Mouse (Mus musculus): ENCODE results near the gene Mrvi1. TPM values are rescaled to one million over a fixed set of nuclear protein-coding genes. Genes with fewer than 3 reads are reported as not detected.
A peak's percentile ranks its signal among the peaks of the same experiment; 100 is the strongest.

Mrvi1 gene
- polyA plus RNA-seq, 1 experiment: 6.4 TPM

- Histone ChIP-seq H3K4me3 (ENCODE audit: insufficient read depth, low read length) (no peak overlapping the region), H3K27ac (ENCODE audit: insufficient read depth, low read length) (0 out of 2 replicates have a peak overlapping the region, but pooled peaks have one; percentile 11), H3K4me1 (ENCODE audit: control insufficient read depth, insufficient read depth, low read length) (peaks cover 8% of the 10 kb centered on the region)
- TF ChIP-seq CTCF (IDR thresholded peaks at IDR 0.05; ENCODE audit: borderline replicate concordance, insufficient read depth, low read length) (no peak), POLR2A (IDR thresholded peaks at IDR 0.05; ENCODE audit: low read depth, low read length) (no peak)
Measured at GRCm38 (mm10) chr7:110823593-110823992, 158.7 kb downstream of the Mrvi1 start.

- TF ChIP-seq POLR2A (IDR thresholded peaks at IDR 0.05; ENCODE audit: low read depth, low read length) (no peak), CTCF (IDR thresholded peaks at IDR 0.05; ENCODE audit: borderline replicate concordance, insufficient read depth, low read length) (no peak)
- Histone ChIP-seq H3K4me3 (ENCODE audit: insufficient read depth, low read length) (no peak overlapping the region), H3K4me1 (ENCODE audit: control insufficient read depth, insufficient read depth, low read length) (peaks cover 8% of the 10 kb centered on the region), H3K27ac (ENCODE audit: insufficient read depth, low read length) (no peak overlapping the region)
Measured at GRCm38 (mm10) chr7:110823076-110823475, 159.2 kb downstream of the Mrvi1 start.

GRCm38 (mm10) chr7:110822055-110822454 is 160.2 kb downstream of the Mrvi1 start:
- no peak overlapping the region for H3K4me3 ChIP-seq (ENCODE audit: insufficient read depth, low read length)
- H3K27ac ChIP-seq (ENCODE audit: insufficient read depth, low read length): no peak overlapping the region
- no peak for TF ChIP-seq CTCF (IDR thresholded peaks at IDR 0.05; ENCODE audit: borderline replicate concordance, insufficient read depth, low read length)
- H3K4me1 ChIP-seq (ENCODE audit: control insufficient read depth, insufficient read depth, low read length): peaks cover 8% of the 10 kb centered on the region

DNA sequence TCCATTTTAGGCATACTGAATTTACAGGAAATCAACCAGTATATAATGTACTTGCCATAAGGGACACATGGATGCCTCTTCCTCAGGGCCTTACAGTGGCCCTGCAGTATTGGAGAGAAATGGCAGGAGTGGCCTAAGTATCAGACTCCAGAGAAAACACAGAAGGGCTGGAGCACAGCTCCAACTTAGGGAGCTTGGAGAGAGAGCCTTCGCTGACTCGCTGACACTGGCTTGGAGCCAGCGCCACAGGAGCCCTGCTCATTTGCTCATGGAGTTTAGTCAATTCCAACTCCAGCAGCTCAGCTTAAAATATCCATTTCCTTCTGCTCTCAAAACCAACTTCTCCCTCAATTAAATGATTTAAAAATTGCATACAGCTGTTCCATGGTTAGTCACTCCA is 160.6 kb downstream of the Mrvi1 start:
- Histone ChIP-seq H3K27ac (ENCODE audit: insufficient read depth, low read length) (peak overlapping the region; percentile 6; the same call in 1 of the 2 replicates), H3K4me3 (ENCODE audit: insufficient read depth, low read length) (no peak overlapping the region), H3K4me1 (ENCODE audit: control insufficient read depth, insufficient read depth, low read length) (peaks cover 8% of the 10 kb centered on the region)
- TF ChIP-seq CTCF (IDR thresholded peaks at IDR 0.05; ENCODE audit: borderline replicate concordance, insufficient read depth, low read length) (no peak), POLR2A (IDR thresholded peaks at IDR 0.05; ENCODE audit: low read depth, low read length) (no peak)

DNA sequence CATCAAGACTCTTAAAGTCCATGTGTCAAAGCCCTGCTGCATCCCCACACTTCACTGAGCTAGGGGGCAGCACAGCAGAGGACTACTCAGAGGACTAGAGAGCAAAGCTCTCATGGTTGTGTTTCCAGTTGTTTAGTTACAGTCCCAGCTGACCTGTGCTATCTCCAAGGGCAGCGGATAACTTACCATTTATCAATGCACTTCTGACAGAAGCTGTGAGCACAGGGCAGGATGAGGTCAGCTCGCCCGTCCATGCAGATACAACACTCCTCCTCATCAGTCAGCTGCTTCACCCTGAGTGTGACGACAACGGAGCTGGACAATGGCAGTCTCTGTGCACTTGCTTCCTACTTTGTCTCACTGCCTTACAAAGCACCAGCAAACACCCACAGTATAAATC is 161.2 kb downstream of the Mrvi1 start:
- H3K4me1 ChIP-seq (ENCODE audit: control insufficient read depth, insufficient read depth, low read length): peaks cover 8% of the 10 kb centered on the region
- peak overlapping the region; percentile 6; the same call in 1 of the 2 replicates for H3K27ac ChIP-seq (ENCODE audit: insufficient read depth, low read length)
- H3K4me3 ChIP-seq (ENCODE audit: insufficient read depth, low read length): no peak overlapping the region
- no peak for TF ChIP-seq CTCF (IDR thresholded peaks at IDR 0.05; ENCODE audit: borderline replicate concordance, insufficient read depth, low read length)
- no peak for TF ChIP-seq POLR2A (IDR thresholded peaks at IDR 0.05; ENCODE audit: low read depth, low read length)

GRCm38 (mm10) chr7:110818787-110819350 is 163.4 kb downstream of the Mrvi1 start:
- Histone ChIP-seq H3K4me1 (ENCODE audit: control insufficient read depth, insufficient read depth, low read length) (peaks cover 3% of the 10 kb centered on the region; the same call in 1 of the 2 replicates), H3K4me3 (ENCODE audit: insufficient read depth, low read length) (no peak overlapping the region), H3K27ac (ENCODE audit: insufficient read depth, low read length) (no peak overlapping the region)
- TF ChIP-seq POLR2A (IDR thresholded peaks at IDR 0.05; ENCODE audit: low read depth, low read length) (no peak), CTCF (IDR thresholded peaks at IDR 0.05; ENCODE audit: borderline replicate concordance, insufficient read depth, low read length) (no peak)

Other genes starting within 250 kb of the Mrvi1 start
- 4.6 and 8.8 TPM in 2 replicates for gene Ampd3, start 214.3 kb downstream of the Mrvi1 start, polyA plus RNA-seq (2011; ENCODE audit: insufficient read length, low read depth, missing spikeins)
- 36.1 and 41.2 TPM in 2 replicates for gene Rnf141, start 138.0 kb downstream of the Mrvi1 start, polyA plus RNA-seq (2011; ENCODE audit: insufficient read length, low read depth, missing spikeins)
- gene Lyve1, start 119.2 kb downstream of the Mrvi1 start, polyA plus RNA-seq (2011; ENCODE audit: insufficient read length, low read depth, missing spikeins): not detected in 2 replicates
- gene Ctr9, start 46.5 kb upstream of the Mrvi1 start, polyA plus RNA-seq (2011; ENCODE audit: insufficient read length, low read depth, missing spikeins): 41.9 and 42.3 TPM in 2 replicates
- 1,344 and 1,778 TPM in 2 replicates for gene Eif4g2, start 100.6 kb upstream of the Mrvi1 start, polyA plus RNA-seq (2011; ENCODE audit: insufficient read length, low read depth, missing spikeins)

Measured in embryonic fibroblast, embryonic 13.5 days (primary cell).